Mouse (Mus musculus) cortical plate, adult 2 months (tissue): ENCODE results near the gene Cnih3.

Experiments used
- CTCF ChIP-seq: fragments of 200-500 bp; IDR thresholded peaks from 2 replicates; pipeline ENCODE4 v1.5.1; 2011; ENCODE audit warnings: mild to moderate bottlenecking, control low read depth, low read length; ENCODE audit not compliant: insufficient read depth; ENCODE audit errors: extremely low read depth
- POLR2A ChIP-seq: fragments of 200-500 bp; IDR thresholded peaks from 2 replicates; pipeline ENCODE4 v1.6.1; 2011; ENCODE audit warnings: mild to moderate bottlenecking, low read length, control low read depth; ENCODE audit not compliant: insufficient read depth; ENCODE audit errors: extremely low read depth

- TF ChIP-seq POLR2A (no peak), CTCF (no peak)
Measured at GRCm38 (mm10) chr1:181445041-181445440, 92.6 kb downstream of the Cnih3 start.
